Mouse (Mus musculus) brain, embryonic 14.5 days (tissue): ENCODE data around the gene Cdon. TPM values are rescaled to one million over a fixed set of nuclear protein-coding genes. Genes with fewer than 3 reads are reported as not detected.

Source experiments
- DNase-seq: peaks from one replicate; pipeline ENCODE4 v3.0.0-alpha.2; 2011; ENCODE audit warnings: low read depth
- CTCF ChIP-seq: fragments of 200-500 bp; IDR thresholded peaks from 2 replicates; pipeline ENCODE4 v1.5.1; 2012; ENCODE audit warnings: inconsistent platforms, mild to moderate bottlenecking, moderate library complexity, borderline replicate concordance; ENCODE audit not compliant: insufficient read depth, insufficient read length; ENCODE audit errors: extremely low read depth
- POLR2A ChIP-seq: fragments of 200-500 bp; IDR thresholded peaks from 2 replicates; pipeline ENCODE4 v1.6.1; 2012; ENCODE audit warnings: mild to moderate bottlenecking, inconsistent platforms, borderline replicate concordance; ENCODE audit not compliant: poor library complexity, insufficient read depth, insufficient read length, severe bottlenecking; ENCODE audit errors: extremely low read depth
- polyA plus RNA-seq: library from polyadenylated mRNA; depleted of rRNA; stranded (reverse); fragments of >200 nt; gene quantifications from 2 replicates; pipeline ENCODE4 v1.2.3, GENCODE M21; 2012

Gene Cdon
- polyA plus RNA-seq, 1 experiment: 22.4 TPM

- DNase-seq: peak; percentile 81
- TF ChIP-seq POLR2A (no peak), CTCF (no peak)
Observed at GRCm38 (mm10) chr9:35482014-35482898, 61.3 kb downstream of the Cdon start.

DNA sequence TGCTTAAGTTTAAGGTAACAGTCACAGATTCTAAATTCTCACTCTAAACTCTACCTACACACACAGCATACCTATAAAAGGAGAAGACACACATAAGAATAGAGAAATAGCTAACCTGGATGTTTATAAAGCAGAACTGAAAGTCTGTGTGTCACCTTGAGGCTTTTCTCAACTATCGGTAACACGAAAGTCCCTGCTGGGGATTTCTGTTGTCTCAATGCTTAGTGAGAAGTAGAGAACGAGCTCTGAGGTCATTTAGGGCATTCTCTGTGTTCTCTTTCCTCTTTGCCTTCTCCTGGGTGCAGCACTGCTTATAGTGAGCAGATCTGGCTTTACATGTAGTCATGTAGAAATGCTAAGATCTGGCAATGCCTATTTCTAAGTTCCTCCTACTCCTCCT, 63.0 kb downstream of the Cdon start:
- TF ChIP-seq CTCF (no peak), POLR2A (no peak)
- no peak for DNase-seq

- DNase-seq: no peak
- TF ChIP-seq POLR2A (no peak), CTCF (no peak)
Observed at GRCm38 (mm10) chr9:35486616-35487015, 65.7 kb downstream of the Cdon start.

- no peak for DNase-seq
- TF ChIP-seq POLR2A: no peak
- no peak for TF ChIP-seq CTCF
Observed at GRCm38 (mm10) chr9:35488496-35488895, 67.6 kb downstream of the Cdon start.

DNA sequence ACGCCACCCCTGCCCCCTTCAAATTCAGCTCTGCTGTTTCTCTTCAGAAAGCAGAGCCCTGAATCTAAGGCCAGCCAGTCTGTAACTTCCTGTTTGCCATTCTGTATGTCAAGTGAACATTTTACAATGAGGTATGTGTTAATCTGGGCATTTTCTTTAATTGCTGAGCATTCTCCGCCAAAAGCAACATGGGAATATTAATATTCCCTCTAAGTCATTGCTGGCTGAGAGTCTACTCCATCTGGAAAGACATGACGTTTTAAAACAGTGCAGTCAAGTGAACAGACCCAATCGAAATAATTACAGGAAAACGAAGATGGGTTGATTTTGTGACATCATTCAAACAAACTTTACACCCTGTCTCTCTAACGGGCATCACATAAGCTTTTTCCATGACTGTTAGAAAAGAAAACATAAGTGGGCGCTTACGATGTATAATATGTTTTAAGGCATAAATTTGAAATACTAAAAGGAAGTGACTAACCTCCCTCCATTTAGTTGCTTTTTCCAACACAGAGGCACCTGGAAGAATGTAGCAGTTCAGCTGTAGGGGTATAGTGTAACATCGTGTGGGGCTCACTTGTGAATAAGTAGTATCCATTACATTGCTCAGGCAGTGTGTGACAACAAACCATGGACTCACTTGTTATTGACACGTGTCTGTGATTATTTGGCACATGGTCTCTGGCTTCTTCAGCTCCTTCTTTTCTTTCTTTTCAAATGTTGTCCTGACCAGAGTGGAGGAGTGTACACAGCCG, 70.4 kb downstream of the Cdon start:
- peak; percentile 55 for DNase-seq
- TF ChIP-seq POLR2A (no peak), CTCF (no peak)

DNA sequence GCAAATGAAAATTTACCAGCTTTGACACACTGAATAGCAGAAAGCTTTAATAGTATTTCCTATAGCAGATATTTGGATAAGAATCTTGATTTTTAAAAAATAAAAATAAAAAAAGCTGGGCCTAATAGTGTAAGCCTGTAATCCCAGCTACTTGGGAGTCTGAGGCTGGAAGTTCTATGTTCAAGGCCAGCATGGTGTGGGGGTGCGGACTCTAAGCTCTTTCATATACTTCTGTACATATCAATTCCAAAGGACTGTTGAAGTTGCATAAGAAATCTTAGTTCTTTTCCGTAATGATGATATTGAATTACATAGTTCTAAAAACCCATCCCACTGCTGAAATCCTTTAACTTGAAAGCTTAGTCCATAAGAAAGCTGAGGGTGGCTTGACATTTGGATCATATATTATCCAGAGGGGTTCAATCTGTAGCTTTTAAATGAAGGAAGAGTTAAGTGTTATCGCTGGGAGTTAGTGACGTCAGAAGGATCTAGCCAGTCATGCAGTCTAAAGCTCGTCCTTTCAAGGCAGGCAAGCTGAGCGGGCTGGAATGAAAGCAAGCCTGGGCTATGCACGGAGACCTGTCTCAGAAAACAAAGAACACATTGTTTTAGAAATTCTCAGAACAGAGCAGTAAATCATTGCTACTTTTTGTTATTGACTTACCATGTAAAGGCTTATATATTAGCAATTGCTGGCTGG, 72.3 kb downstream of the Cdon start:
- peak; percentile 56 for DNase-seq
- TF ChIP-seq POLR2A (no peak), CTCF (no peak)

DNA sequence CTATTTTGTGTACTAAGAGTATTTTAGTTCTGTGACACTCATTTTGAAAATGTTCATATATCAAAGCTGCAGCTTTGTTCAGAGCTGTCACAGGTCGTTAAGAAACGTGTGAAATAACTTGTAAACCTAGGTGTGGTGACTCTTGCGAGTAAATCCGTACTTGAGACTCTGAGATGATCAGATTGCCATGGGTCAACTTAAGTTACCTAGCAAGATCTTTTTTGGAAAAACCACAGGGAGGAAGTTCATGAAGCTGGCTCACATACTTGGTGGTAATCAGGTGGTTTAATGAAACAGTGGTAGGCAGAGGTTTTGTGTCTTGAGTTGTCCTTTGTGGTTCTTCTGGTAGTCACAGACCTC, 72.8 kb downstream of the Cdon start:
- TF ChIP-seq POLR2A (no peak), CTCF (no peak)
- no peak for DNase-seq

DNA sequence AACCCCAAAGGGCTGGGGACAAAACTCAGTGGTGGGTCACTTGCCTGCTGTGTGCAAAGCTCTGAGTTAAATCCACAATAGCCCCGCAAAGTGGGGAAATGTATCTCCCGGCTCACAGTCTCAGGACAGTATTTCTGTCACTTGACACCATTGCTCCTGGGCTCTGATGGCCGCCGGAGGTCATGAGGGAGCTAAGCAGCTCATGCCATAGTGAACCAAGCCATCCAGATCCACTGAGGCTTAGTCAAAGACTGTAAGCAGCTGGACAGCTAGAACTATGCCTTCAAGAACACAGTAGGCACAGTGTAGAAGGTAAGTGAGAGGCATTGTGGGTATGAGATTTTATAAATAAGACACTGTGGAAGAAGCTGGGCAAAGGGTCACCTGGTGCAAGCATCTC, 74.0 kb downstream of the Cdon start:
- no peak for DNase-seq

DNA sequence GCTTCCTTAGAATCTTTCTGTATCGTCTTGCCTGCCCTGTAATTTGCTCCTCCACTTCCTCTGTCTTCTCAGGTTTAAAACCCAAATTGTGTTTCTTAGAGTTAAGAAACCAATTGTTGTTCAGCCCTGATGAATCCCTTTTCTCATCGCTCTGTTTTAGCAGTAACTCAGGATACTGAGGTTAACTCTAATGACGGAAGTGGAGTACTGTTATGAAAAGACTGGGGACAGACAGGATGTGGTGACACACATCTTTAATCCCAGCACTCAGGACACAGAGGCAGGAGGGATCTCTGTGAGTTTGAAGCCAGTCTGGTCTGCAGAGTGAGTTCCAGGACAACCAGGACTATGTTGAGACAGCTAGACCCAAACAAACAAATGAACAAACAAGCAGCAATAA, 74.5 kb downstream of the Cdon start:
- TF ChIP-seq POLR2A (no peak), CTCF (no peak)
- no peak for DNase-seq

More for the DNA sequence above, 74.0 kb downstream of the Cdon start:
- TF ChIP-seq POLR2A: no peak
- no peak for TF ChIP-seq CTCF

GRCm38 (mm10) chr9:35499946-35500345, 79.0 kb downstream of the Cdon start:
- TF ChIP-seq POLR2A: no peak
- TF ChIP-seq CTCF: no peak
- DNase-seq: no peak

GRCm38 (mm10) chr9:35502361-35503000, 81.6 kb downstream of the Cdon start:
- TF ChIP-seq POLR2A (no peak), CTCF (no peak)
- DNase-seq: no peak
